Mouse (Mus musculus) E14TG2a.4 (cell line): Measurements from ENCODE around the gene Helt.

Experiments used
- CTCF ChIP-seq: conservative IDR thresholded peaks from 2 replicates; pipeline ENCODE4 v1.5.1; 2014; ENCODE audit warnings: low read length
- NANOG ChIP-seq: IDR thresholded peaks from 2 replicates; pipeline ENCODE4 v1.6.1; 2014; ENCODE audit warnings: borderline replicate concordance, low read length, mixed read lengths
- POU5F1 ChIP-seq: IDR thresholded peaks from 2 replicates; pipeline ENCODE4 v1.6.1; 2014; ENCODE audit warnings: low read length, borderline replicate concordance

DNA sequence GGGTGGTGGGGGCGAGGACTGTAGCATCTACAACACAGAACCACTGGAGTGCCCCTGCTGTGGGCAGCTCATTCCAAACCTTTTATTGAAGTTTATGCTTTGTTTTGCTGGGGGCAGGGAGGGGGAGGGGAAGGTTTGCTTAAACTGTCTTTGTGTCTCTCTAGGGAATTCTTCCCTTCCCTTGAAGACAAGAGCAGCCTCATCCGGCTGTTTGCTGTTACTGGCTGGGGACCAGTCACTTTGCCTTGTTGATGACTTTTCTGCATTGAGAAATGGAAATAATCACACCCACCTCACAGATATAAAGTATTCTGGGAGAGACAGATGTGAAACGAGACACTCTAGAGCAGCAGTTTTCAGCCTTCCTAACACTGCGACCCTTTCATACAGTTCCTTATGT is 27.7 kb downstream of the Helt start:
- TF ChIP-seq CTCF (no peak), NANOG (no peak), POU5F1 (no peak)
